Mouse (Mus musculus) adrenal gland, postnatal 36 days (tissue): ENCODE measurements around the gene Ptov1. TPM values are rescaled to one million over a fixed set of nuclear protein-coding genes. Genes with fewer than 3 reads are reported as not detected.

Experiments
- DNase-seq, 2 experiments: peaks; one replicate each; pipeline ENCODE4 v3.0.0; 2021; ENCODE audit warnings: mixed read lengths in 1 of 2
- microRNA-seq: library from miRNA; unstranded; fragments of <30 nt; microRNA quantifications from one replicate; pipeline ENCODE4 v1.2.0, GENCODE M21; 2021
- total RNA-seq, 2 experiments: library from RNA; stranded (reverse); gene quantifications; 2 replicates each; pipeline ENCODE4 v1.2.3; 2021

The Ptov1 gene
- total RNA-seq, 2 experiments from 2014 or later = 215 to 274 TPM

GRCm38 (mm10) chr7:44814952-44815553 lies 54.5 kb downstream of the Ptov1 start:
- DNase-seq = no peak

- no peak for DNase-seq
Observed at GRCm38 (mm10) chr7:44814423-44814822, 55.2 kb downstream of the Ptov1 start.

GRCm38 (mm10) chr7:44813985-44814384 lies 55.6 kb downstream of the Ptov1 start:
- no peak for DNase-seq

Small RNA genes within 50 kb of the gene (microRNA-seq; reads per million reads assigned to microRNA genes)
- not detected for gene Mir707

Other genes with a start within 250 kb of the Ptov1 start
- 1 to 10 TPM; 3.0 to 4.9 TPM for gene Myh14, start 198.9 kb downstream of the Ptov1 start, total RNA-seq
- gene Izumo2, start 161.0 kb downstream of the Ptov1 start, total RNA-seq = not detected
- gene Vrk3, start 121.4 kb downstream of the Ptov1 start, total RNA-seq = 10 to 100 TPM; 47.5 to 50.6 TPM
- under 1 TPM; 0.49 to 0.70 TPM for gene Zfp473, start 118.7 kb downstream of the Ptov1 start, total RNA-seq
- 10 to 100 TPM; 40.9 to 42.5 TPM for gene Nup62, start 53.7 kb downstream of the Ptov1 start, total RNA-seq
- gene Il4i1, start 53.4 kb downstream of the Ptov1 start, total RNA-seq = 1 to 10 TPM; 2.0 to 2.6 TPM
- gene Atf5, start 53.1 kb downstream of the Ptov1 start, total RNA-seq = 100 to 1,000 TPM; 135 to 151 TPM
- 100 to 1,000 TPM; 108 to 118 TPM for gene Akt1s1, start 20.8 kb downstream of the Ptov1 start, total RNA-seq
- gene Tbc1d17, start 20.7 kb downstream of the Ptov1 start, total RNA-seq = 10 to 100 TPM; 54.1 to 73.4 TPM
- 10 to 100 TPM; 41.7 to 50.6 TPM for gene Pnkp, start 12.6 kb downstream of the Ptov1 start, total RNA-seq
- gene Med25, start 22.9 kb upstream of the Ptov1 start, total RNA-seq = 10 to 100 TPM; 86.1 to 97.1 TPM
- 10 to 100 TPM; 24.9 to 25.8 TPM for gene Fuz, start 26.3 kb upstream of the Ptov1 start, total RNA-seq
- 100 to 1,000 TPM in 1 of 2 experiments, 10 to 100 TPM in 1; 95.0 to 106 TPM for gene Ap2a1, start 59.7 kb upstream of the Ptov1 start, total RNA-seq
- not detected for gene Tsks, start 73.4 kb upstream of the Ptov1 start, total RNA-seq
- gene Cpt1c, start 105.1 kb upstream of the Ptov1 start, total RNA-seq = 10 to 100 TPM in 1 of 2 experiments, 1 to 10 TPM in 1; 8.6 to 10.7 TPM
- 100 to 1,000 TPM; 236 to 262 TPM for gene Prmt1, start 116.8 kb upstream of the Ptov1 start, total RNA-seq
- 100 to 1,000 TPM in 1 of 2 experiments, 10 to 100 TPM in 1; 90.4 to 123 TPM for gene Irf3, start 127.9 kb upstream of the Ptov1 start, total RNA-seq
- 10 to 100 TPM; 16.5 to 17.4 TPM for gene Bcl2l12, start 128.9 kb upstream of the Ptov1 start, total RNA-seq
- 10 to 100 TPM; 76.9 to 82.6 TPM for gene Scaf1, start 146.6 kb upstream of the Ptov1 start, total RNA-seq
- gene Rras, start 148.2 kb upstream of the Ptov1 start, total RNA-seq = 100 to 1,000 TPM in 1 of 2 experiments, 10 to 100 TPM in 1; 98.9 to 101 TPM
- 10 to 100 TPM; 47.7 to 59.7 TPM for gene Prr12, start 183.1 kb upstream of the Ptov1 start, total RNA-seq
- gene Nosip, start 192.6 kb upstream of the Ptov1 start, total RNA-seq = 10 to 100 TPM; 50.5 to 65.3 TPM
- 10 to 100 TPM; 18.1 to 20.5 TPM for gene Prrg2, start 192.9 kb upstream of the Ptov1 start, total RNA-seq
- gene Rcn3, start 222.4 kb upstream of the Ptov1 start, total RNA-seq = 10 to 100 TPM; 32.2 to 38.3 TPM
- gene Fcgrt, start 234.1 kb upstream of the Ptov1 start, total RNA-seq = 100 to 1,000 TPM; 116 to 138 TPM